Mouse (Mus musculus): Measurements from ENCODE around the gene Grin2d. TPM values are rescaled to one million over a fixed set of nuclear protein-coding genes. Genes with fewer than 3 reads are reported as not detected.

Gene Grin2d
- polyA plus RNA-seq, 1 experiment, result 21.1 TPM

GRCm38 (mm10) chr7:45787642-45788041 is 90.5 kb downstream of the Grin2d start:
- H3K27me3 ChIP-seq (ENCODE audit: control insufficient read depth, insufficient read depth, low read length), result no peaks in the 10 kb centered on the region
- peaks cover 32% of the 10 kb centered on the region for H3K4me1 ChIP-seq (ENCODE audit: control insufficient read depth, insufficient read depth, low read length)
- TF ChIP-seq CTCF (IDR thresholded peaks at IDR 0.05; ENCODE audit: control insufficient read depth, insufficient read depth, insufficient replicate concordance, low read depth, low read length), result no peak
- TF ChIP-seq POLR2A (IDR thresholded peaks at IDR 0.05; ENCODE audit: control insufficient read depth, low read depth, low read length), result no peak
- no peak overlapping the region; the same call in 1 of the 2 replicates for H3K4me3 ChIP-seq (ENCODE audit: control insufficient read depth, low read depth, low read length)
- no peaks in the 10 kb centered on the region for H3K36me3 ChIP-seq (ENCODE audit: control insufficient read depth, insufficient read depth, low read length)
- no peak overlapping the region for H3K27ac ChIP-seq (ENCODE audit: control insufficient read depth, insufficient read depth, low read depth, low read length)

GRCm38 (mm10) chr7:45786661-45787413 is 91.3 kb downstream of the Grin2d start:
- TF ChIP-seq CTCF (IDR thresholded peaks at IDR 0.05; ENCODE audit: control insufficient read depth, insufficient read depth, insufficient replicate concordance, low read depth, low read length) (no peak), POLR2A (IDR thresholded peaks at IDR 0.05; ENCODE audit: control insufficient read depth, low read depth, low read length) (no peak)
- Histone ChIP-seq H3K27ac (ENCODE audit: control insufficient read depth, insufficient read depth, low read depth, low read length) (no peak overlapping the region), H3K36me3 (ENCODE audit: control insufficient read depth, insufficient read depth, low read length) (no peaks in the 10 kb centered on the region), H3K4me1 (ENCODE audit: control insufficient read depth, insufficient read depth, low read length) (peaks cover 32% of the 10 kb centered on the region), H3K27me3 (ENCODE audit: control insufficient read depth, insufficient read depth, low read length) (no peaks in the 10 kb centered on the region), H3K4me3 (ENCODE audit: control insufficient read depth, low read depth, low read length) (peak overlapping the region; percentile 74)

GRCm38 (mm10) chr7:45786136-45786578 is 92.0 kb downstream of the Grin2d start:
- H3K4me1 ChIP-seq (ENCODE audit: control insufficient read depth, insufficient read depth, low read length), result peaks cover 32% of the 10 kb centered on the region
- no peaks in the 10 kb centered on the region for H3K36me3 ChIP-seq (ENCODE audit: control insufficient read depth, insufficient read depth, low read length)
- H3K27ac ChIP-seq (ENCODE audit: control insufficient read depth, insufficient read depth, low read depth, low read length), result no peak overlapping the region
- H3K4me3 ChIP-seq (ENCODE audit: control insufficient read depth, low read depth, low read length), result peak overlapping the region; percentile 74
- TF ChIP-seq POLR2A (IDR thresholded peaks at IDR 0.05; ENCODE audit: control insufficient read depth, low read depth, low read length), result no peak
- no peak for TF ChIP-seq CTCF (IDR thresholded peaks at IDR 0.05; ENCODE audit: control insufficient read depth, insufficient read depth, insufficient replicate concordance, low read depth, low read length)
- H3K27me3 ChIP-seq (ENCODE audit: control insufficient read depth, insufficient read depth, low read length), result no peaks in the 10 kb centered on the region

GRCm38 (mm10) chr7:45785388-45786135 is 92.6 kb downstream of the Grin2d start:
- Histone ChIP-seq H3K36me3 (ENCODE audit: control insufficient read depth, insufficient read depth, low read length) (no peaks in the 10 kb centered on the region), H3K27ac (ENCODE audit: control insufficient read depth, insufficient read depth, low read depth, low read length) (no peak overlapping the region), H3K27me3 (ENCODE audit: control insufficient read depth, insufficient read depth, low read length) (no peaks in the 10 kb centered on the region), H3K4me1 (ENCODE audit: control insufficient read depth, insufficient read depth, low read length) (peaks cover 32% of the 10 kb centered on the region), H3K4me3 (ENCODE audit: control insufficient read depth, low read depth, low read length) (peak overlapping the region; percentile 74)
- no peak for TF ChIP-seq POLR2A (IDR thresholded peaks at IDR 0.05; ENCODE audit: control insufficient read depth, low read depth, low read length)
- no peak for TF ChIP-seq CTCF (IDR thresholded peaks at IDR 0.05; ENCODE audit: control insufficient read depth, insufficient read depth, insufficient replicate concordance, low read depth, low read length)

- TF ChIP-seq POLR2A (IDR thresholded peaks at IDR 0.05; ENCODE audit: control insufficient read depth, low read depth, low read length) (peak; percentile 19; the same call in 1 of the 2 replicates), CTCF (IDR thresholded peaks at IDR 0.05; ENCODE audit: control insufficient read depth, insufficient read depth, insufficient replicate concordance, low read depth, low read length) (no peak)
- H3K27me3 ChIP-seq (ENCODE audit: control insufficient read depth, insufficient read depth, low read length), result no peaks in the 10 kb centered on the region
- no peaks in the 10 kb centered on the region for H3K36me3 ChIP-seq (ENCODE audit: control insufficient read depth, insufficient read depth, low read length)
- H3K4me3 ChIP-seq (ENCODE audit: control insufficient read depth, low read depth, low read length), result peak within 1 kb of the TSS; percentile 83
- H3K27ac ChIP-seq (ENCODE audit: control insufficient read depth, insufficient read depth, low read depth, low read length), result no peak within 1 kb of the TSS
- peaks cover 32% of the 10 kb centered on the region for H3K4me1 ChIP-seq (ENCODE audit: control insufficient read depth, insufficient read depth, low read length)
Observed at GRCm38 (mm10) chr7:45784524-45785372, 93.4 kb downstream of the Grin2d start, which contains the start of gene Sult2b1. TSS of gene Sult2b1 (minus strand) at chr7:45784669.

GRCm38 (mm10) chr7:45783511-45784091 is 94.6 kb downstream of the Grin2d start, which contains the start of gene Lmtk3:
TSS of gene Lmtk3 (plus strand) at chr7:45783738.
- TF ChIP-seq POLR2A (IDR thresholded peaks at IDR 0.05; ENCODE audit: control insufficient read depth, low read depth, low read length), result no peak; the same call in 1 of the 2 replicates
- TF ChIP-seq CTCF (IDR thresholded peaks at IDR 0.05; ENCODE audit: control insufficient read depth, insufficient read depth, insufficient replicate concordance, low read depth, low read length), result no peak
- Histone ChIP-seq H3K27me3 (ENCODE audit: control insufficient read depth, insufficient read depth, low read length) (no peaks in the 10 kb centered on the region), H3K27ac (ENCODE audit: control insufficient read depth, insufficient read depth, low read depth, low read length) (peak within 1 kb of the TSS; percentile 10; the same call in 1 of the 2 replicates), H3K4me3 (ENCODE audit: control insufficient read depth, low read depth, low read length) (peak within 1 kb of the TSS; percentile 83), H3K36me3 (ENCODE audit: control insufficient read depth, insufficient read depth, low read length) (no peaks in the 10 kb centered on the region), H3K4me1 (ENCODE audit: control insufficient read depth, insufficient read depth, low read length) (peaks cover 38% of the 10 kb centered on the region)

Measured in testis, adult 2 months (tissue).